Mouse (Mus musculus) ES-Bruce4 (cell line): ENCODE results near the gene Zfp65.

Experiments used
- CTCF ChIP-seq: IDR thresholded peaks from one replicate; pipeline ENCODE4 v1.8.1; 2011; ENCODE audit warnings: low read depth, low read length
- POLR2A ChIP-seq: IDR thresholded peaks from one replicate; pipeline ENCODE4 v1.8.1; 2011; ENCODE audit warnings: low read length; ENCODE audit not compliant: insufficient read depth

DNA sequence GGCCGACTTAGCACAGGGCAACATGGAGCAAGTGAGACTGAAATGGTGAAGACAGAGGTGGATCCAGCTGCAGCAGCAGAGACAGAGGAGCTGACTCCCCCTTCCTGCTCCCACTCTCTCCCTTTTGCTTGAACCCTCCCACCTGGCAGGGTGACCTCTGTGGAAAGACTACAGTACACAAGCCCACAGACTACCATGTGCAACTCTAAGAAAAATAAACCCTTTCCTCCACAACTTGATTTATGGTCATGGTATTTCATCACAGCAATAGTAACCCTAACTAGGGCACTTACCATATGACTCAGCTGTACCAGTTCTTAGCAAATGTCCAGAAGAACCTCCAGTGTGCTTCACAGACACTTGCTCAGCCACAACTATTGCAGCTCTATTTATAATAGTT lies 31.0 kb upstream of the Zfp65 start:
- TF ChIP-seq CTCF: no peak
- no peak for TF ChIP-seq POLR2A
